In the genomic region with DNA sequence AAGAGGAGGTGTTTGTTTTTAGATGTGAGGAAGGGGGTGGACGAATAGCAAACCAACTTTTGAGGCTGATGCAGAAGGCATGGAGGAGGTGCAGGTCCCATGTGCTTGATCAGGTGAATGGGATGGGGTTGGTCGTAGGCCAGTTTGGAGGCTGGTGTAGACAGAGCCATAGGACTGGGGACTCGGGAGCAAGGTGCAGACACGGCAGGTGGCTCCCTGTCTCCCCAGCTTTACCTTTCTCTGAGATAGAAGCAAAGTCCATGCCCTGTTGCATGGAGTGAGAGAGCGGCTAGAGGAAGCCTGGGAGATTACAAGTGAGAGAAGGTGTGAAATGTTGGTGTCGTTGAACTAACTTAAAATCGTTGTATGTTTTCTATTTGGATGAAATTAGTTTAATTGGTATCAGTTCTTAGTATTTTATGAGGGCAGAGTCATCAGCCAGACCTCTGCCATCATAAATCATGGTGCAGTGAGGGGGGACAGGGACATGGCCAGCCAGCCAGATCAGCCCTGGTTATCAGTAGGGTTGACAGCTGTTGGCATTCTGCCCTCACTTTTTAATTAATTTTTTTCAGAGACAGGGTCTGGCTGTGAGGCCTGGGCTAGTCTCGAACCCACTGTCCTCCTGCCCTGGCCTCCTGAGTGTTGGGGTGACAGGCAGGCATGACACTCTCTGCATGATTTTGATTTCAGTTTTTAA, we compare ENCODE assay signal across 19 mouse cellular contexts.
DNase-seq lines count a peak whose midpoint lies in the region; ATAC-seq lines count a peak whose summit lies in the region.
"Had no signal": no experiment of that assay in that cellular context is flagged by ENCODE, and none has a peak within 500 bp of the region (broad histone marks: within the 10 kb centered on the region; RNA-seq: fewer than 3 reads in every experiment).

No protein-coding gene starts in this region.

- no peaks in the 10 kb centered on the region for H3K27me3 ChIP-seq in intestine, embryonic 14.5 days (replicated peaks; ENCODE audit: control insufficient read depth, insufficient read depth, low read length)
- H3K27me3 ChIP-seq: embryonic facial prominence, embryonic 13.5 days; limb, embryonic 13.5 days had no signal

- H3K4me1 ChIP-seq in intestine, embryonic 14.5 days (replicated peaks; ENCODE audit: control insufficient read depth, insufficient read depth, low read length): no peaks in the 10 kb centered on the region
- H3K4me1 ChIP-seq: embryonic facial prominence, embryonic 13.5 days; limb, embryonic 13.5 days had no signal

- no peaks in the 10 kb centered on the region for H3K9me3 ChIP-seq in intestine, embryonic 14.5 days (ENCODE audit: control insufficient read depth, low read length)
- H3K9me3 ChIP-seq: embryonic facial prominence, embryonic 13.5 days; limb, embryonic 13.5 days had no signal

- peak; percentile 36; the same call in 1 of the 2 replicates for ATAC-seq in intestine, embryonic 14.5 days (replicated peaks; ENCODE audit: low FRiP score, low TSS enrichment, low read depth)
- ATAC-seq: CD4-positive, CD25-positive, alpha-beta regulatory T cell, adult 4 months; forebrain, embryonic 14.5 days; Patski had no signal

- H3K4me2 ChIP-seq in intestine, embryonic 14.5 days (ENCODE audit: low read length): no peak overlapping the region
- H3K4me2 ChIP-seq: embryonic facial prominence, embryonic 13.5 days; limb, embryonic 13.5 days had no signal

- peak; percentile 7 for DNase-seq in adrenal gland, postnatal 14 days
- DNase-seq in adrenal gland, adult 8-10 months: no peak
- DNase-seq in heart, postnatal 10 days: peak; percentile 5 to 6
- no peak for DNase-seq in heart, adult 8-10 months (ENCODE audit: low spot score)
- peak; percentile 4 to 10 for DNase-seq in kidney, postnatal 4 days
- DNase-seq in kidney, postnatal 36 days: no peak
- no peak for DNase-seq in intestine, embryonic 14.5 days (ENCODE audit: low spot score)
- no peak for DNase-seq in natural killer cell, adult 2 months (ENCODE audit: low spot score in 2 of 2)
- DNase-seq: cerebellum, adult 8-10 months; gastrocnemius, postnatal 25 days; heart, postnatal 36 days; kidney, postnatal 14 days; lung, adult 2 months; right cerebral cortex, postnatal 4 days had no signal

- no peak overlapping the region for H3K9ac ChIP-seq in intestine, embryonic 14.5 days (ENCODE audit: low read length)
- H3K9ac ChIP-seq: embryonic facial prominence, embryonic 13.5 days; limb, embryonic 13.5 days had no signal

- H3K4me3 ChIP-seq in intestine, embryonic 14.5 days (ENCODE audit: low read depth, low read length): no peak overlapping the region
- H3K4me3 ChIP-seq: embryonic facial prominence, embryonic 13.5 days; limb, embryonic 13.5 days had no signal

- no peak overlapping the region for H3K27ac ChIP-seq in intestine, embryonic 14.5 days (ENCODE audit: low read depth)
- H3K27ac ChIP-seq: embryonic facial prominence, embryonic 13.5 days; limb, embryonic 13.5 days had no signal

- no peaks in the 10 kb centered on the region for H3K36me3 ChIP-seq in intestine, embryonic 14.5 days (ENCODE audit: control insufficient read depth, insufficient read depth, low read length)
- H3K36me3 ChIP-seq: embryonic facial prominence, embryonic 13.5 days; limb, embryonic 13.5 days had no signal

- WGBS in intestine, embryonic 14.5 days: 61% methylated on average over 8 of the region's 8 CpGs

- intact Hi-C loops in heart, postnatal 10 days (cut with DNase I): no loop called here

Comparison
In these comparisons a context has a peak if more than half of its experiments do, and no peak if none do; other contexts are left out.
1. DNase-seq: peak in adrenal gland, postnatal 14 days (single experiment), heart, postnatal 10 days (2 of 2) and kidney, postnatal 4 days (2 of 2); none in adrenal gland, adult 8-10 months (single experiment), heart, adult 8-10 months (single experiment), kidney, postnatal 36 days (0 of 2), intestine, embryonic 14.5 days (single experiment) and natural killer cell, adult 2 months (0 of 2).